Mouse (Mus musculus): Measurements from ENCODE around the gene Ston1.

Ston1 gene

GRCm38 (mm10) chr17:88588228-88588627, 9.3 kb upstream of the Ston1 start:
- no peak for DNase-seq

- DNase-seq, result no peak
Observed at GRCm38 (mm10) chr17:88590251-88590650, 7.2 kb upstream of the Ston1 start.

- DNase-seq, result no peak
Observed at GRCm38 (mm10) chr17:88595071-88595470, 2.4 kb upstream of the Ston1 start.

- no peak for DNase-seq
Observed at GRCm38 (mm10) chr17:88596068-88596467, 1.4 kb upstream of the Ston1 start.

DNA sequence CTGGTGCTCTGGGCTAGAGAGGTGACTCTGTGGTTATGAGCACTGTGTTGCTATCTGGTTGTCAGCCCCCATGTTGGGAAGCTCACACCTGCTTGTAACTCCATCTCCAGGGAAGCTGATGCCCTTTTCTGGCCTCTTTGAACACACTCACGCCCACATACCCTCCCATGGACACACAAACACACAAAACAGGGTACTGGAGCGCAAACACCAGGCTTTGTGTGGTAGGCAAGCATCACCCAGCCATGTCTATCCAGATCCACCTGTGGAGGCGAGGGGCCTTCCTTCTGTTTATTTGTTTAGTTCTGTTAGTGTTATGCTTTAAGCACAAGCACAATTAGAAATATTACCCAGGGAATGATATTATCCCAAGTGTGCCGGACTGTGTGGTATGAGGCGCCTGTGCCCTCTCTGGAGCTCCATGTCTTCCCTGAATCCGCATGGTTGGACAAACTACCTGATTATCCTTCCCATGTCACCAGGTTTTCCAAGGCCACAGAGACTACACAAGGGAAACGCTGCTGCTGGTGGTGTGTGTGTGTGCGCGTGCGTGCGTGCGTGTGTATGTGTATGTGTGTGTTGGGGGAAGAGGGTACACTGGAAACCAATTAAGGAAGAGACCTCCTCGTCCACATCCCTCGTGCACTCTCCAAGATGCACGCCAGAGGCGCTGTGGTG, 801 bp upstream of the Ston1 start:
- DNase-seq, result peak; percentile 77 to 78

DNA sequence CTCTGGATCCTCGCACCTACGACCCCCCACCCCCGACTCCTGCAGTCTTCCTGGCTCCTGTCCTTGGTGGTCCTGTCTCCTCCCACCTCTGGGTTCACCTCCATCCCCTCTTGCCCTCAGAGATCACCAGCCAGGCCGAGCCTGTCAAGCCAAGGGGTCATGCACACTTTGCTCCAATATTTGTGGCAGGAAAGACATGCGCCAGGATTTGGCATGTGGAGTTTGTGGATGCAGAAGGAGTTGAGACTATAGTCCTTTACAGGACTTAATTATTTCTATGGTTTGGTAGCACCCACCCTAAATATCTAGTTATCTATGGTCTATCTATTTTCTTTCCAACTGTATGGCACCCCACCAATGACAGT, 554 bp downstream of the Ston1 start:
- no peak for DNase-seq

- no peak for DNase-seq
Observed at GRCm38 (mm10) chr17:88598570-88599368, 1.3 kb downstream of the Ston1 start.

DNA sequence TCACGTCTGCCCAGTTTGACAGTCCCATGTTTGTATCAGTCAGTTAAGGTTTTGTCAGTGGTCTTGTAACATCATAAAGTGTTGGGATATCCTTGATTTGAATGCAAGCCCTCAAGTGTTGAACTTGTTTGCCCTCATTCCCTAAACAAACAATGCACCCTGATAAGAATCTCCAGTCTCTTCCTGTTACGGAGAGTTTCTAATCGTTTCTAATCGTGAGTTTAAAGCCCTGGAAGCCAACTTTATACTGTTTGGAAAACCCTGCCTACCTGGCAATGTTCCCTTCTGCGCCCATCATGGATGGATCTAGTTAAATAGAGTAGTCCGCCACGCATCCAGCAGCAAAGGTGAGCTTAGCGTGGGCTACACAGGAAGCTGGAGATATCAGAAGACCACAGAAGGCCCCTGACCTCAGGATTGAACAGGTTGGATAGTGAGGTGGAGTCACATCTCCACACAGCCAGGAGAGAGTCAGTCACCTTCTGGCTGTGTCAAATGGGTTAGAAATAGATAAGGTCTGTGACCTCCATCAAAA, 3.1 kb downstream of the Ston1 start:
- DNase-seq, result no peak

GRCm38 (mm10) chr17:88603943-88604342, 6.5 kb downstream of the Ston1 start:
- DNase-seq, result no peak

GRCm38 (mm10) chr17:88606056-88606455, 8.6 kb downstream of the Ston1 start:
- DNase-seq, result no peak

GRCm38 (mm10) chr17:88609361-88609760, 11.9 kb downstream of the Ston1 start:
- no peak for DNase-seq

DNA sequence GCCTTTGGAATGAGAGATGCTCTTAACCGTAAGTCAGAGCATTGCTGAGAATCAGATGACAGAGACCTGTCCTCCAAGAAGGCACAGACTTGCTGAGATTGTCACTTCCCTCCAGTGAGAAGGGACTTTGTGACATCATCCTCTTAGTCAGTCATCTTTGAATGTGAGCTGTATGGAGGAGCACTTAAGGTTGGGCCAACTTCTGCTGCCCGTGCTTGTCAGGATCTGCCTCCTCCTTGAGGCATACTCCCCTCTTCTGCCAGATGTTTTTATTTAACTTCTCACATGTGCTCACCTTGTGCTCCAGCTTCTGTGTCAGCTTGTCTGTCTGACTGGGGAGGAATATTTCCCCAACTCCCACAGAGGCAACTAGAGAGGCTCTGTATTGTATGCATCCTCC, 13.6 kb downstream of the Ston1 start:
- DNase-seq, result no peak

GRCm38 (mm10) chr17:88613172-88613571, 15.7 kb downstream of the Ston1 start:
- DNase-seq, result no peak

DNA sequence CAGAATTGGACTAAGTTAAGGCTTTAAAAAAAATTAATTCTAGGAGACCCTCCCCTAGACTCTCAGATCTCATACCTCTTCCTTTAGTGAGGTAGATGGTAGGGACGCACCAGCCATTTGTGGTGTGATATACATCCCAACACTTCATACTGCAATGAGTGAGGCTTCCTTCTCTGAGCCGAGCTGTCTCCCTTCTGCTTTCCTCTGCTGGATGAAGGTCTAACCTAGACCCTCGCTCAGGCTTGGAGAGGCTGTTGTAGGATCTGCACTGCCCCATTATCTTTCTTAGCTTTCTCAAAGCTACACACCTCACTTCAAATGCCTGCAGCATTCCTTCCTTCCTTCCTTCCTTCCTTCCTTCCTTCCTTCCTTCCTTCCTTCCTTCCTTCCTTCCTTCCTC, 16.2 kb downstream of the Ston1 start:
- DNase-seq, result no peak

DNA sequence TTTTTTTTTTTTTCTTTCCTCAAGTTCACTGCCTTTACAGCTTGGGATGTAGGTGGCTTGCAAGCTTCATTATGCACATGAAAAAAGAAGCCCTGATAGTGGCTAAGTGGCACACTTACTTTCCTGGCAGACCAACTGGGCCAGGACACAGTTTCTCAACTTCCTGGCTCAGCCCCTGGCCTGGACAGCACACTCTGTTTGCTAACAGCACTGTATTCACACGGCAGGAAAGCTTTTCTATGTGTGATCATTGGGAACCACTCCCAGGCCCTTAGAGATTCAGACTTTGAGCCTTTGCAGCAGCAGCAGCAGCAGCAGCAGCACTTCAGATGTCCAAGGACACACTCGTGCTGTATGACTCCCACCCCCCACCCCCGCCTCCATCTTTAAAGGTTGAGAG, 16.8 kb downstream of the Ston1 start:
- DNase-seq, result no peak

DNA sequence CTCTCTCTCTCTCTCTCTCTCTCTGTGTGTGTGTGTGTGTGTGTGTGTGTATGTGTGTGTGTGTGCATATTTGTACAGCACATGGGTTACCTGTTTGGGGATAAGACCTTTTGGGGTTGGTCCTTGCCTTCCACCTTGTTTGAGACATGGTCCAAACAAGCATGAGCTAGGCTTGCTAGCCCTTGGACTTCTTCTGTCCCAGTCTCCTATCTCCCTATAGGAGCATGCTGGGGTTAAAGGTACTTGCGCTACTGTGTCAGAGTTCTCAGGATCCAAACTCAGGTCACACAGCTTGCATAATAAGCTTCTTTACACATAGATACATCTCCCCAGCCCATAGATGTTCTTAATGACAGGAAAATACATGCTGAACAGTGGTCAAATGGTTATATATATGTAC, 17.2 kb downstream of the Ston1 start:
- no peak for DNase-seq

- no peak for DNase-seq
Observed at GRCm38 (mm10) chr17:88615492-88616155, 18.1 kb downstream of the Ston1 start.

DNA sequence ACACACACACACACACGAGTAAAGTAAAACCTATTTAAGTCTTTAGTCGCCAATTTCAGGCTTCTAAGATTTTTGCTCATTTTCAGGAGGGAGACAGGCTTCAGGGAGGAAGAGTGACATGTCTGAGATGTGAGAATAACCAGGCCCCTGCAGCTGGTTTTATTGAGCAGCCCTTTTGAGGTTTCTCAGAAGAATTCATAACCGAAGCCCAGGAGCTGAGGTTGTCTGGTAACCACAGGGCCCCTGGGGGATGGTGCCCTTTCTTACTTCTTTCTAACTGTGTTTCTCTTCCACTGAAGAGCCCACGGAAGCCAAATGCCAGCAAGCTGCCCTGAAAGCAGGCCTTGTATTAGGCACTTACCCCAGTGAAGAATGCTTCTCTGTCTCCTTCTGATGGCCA, 23.5 kb downstream of the Ston1 start:
- DNase-seq, result peak; percentile 22 to 36

GRCm38 (mm10) chr17:88621374-88621773, 23.9 kb downstream of the Ston1 start:
- DNase-seq, result no peak

- no peak for DNase-seq
Observed at GRCm38 (mm10) chr17:88622711-88623110, 25.2 kb downstream of the Ston1 start.

DNA sequence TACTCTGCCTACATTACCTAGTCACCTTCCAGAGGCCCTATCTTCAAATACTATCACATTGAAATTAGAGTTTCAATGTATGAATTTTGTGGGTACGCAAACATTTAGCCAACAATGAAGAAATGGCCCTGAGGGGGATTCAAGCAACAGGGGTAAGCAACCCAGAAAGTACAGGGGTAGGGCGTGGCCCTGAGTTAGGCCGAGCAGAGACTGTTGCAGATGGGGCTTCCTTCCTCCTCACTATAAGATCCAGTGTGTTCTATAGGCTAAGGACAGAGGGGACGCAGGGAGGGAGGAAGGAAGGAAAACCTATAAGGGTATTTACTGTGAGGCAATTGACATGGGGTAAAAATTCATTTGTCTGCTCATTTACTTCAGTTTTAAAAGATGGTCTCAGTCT, 26.9 kb downstream of the Ston1 start:
- DNase-seq, result no peak

GRCm38 (mm10) chr17:88625350-88625749, 27.9 kb downstream of the Ston1 start:
- DNase-seq, result no peak

- no peak for DNase-seq
Observed at GRCm38 (mm10) chr17:88625931-88626330, 28.4 kb downstream of the Ston1 start.

GRCm38 (mm10) chr17:88626347-88626811, 28.9 kb downstream of the Ston1 start:
- DNase-seq, result no peak
